Mouse (Mus musculus): ENCODE results near the gene Tmem151b. TPM values are rescaled to one million over a fixed set of nuclear protein-coding genes. Genes with fewer than 3 reads are reported as not detected.

The Tmem151b gene
- polyA plus RNA-seq, 1 experiment from 2014 or later = 4.7 TPM

DNA sequence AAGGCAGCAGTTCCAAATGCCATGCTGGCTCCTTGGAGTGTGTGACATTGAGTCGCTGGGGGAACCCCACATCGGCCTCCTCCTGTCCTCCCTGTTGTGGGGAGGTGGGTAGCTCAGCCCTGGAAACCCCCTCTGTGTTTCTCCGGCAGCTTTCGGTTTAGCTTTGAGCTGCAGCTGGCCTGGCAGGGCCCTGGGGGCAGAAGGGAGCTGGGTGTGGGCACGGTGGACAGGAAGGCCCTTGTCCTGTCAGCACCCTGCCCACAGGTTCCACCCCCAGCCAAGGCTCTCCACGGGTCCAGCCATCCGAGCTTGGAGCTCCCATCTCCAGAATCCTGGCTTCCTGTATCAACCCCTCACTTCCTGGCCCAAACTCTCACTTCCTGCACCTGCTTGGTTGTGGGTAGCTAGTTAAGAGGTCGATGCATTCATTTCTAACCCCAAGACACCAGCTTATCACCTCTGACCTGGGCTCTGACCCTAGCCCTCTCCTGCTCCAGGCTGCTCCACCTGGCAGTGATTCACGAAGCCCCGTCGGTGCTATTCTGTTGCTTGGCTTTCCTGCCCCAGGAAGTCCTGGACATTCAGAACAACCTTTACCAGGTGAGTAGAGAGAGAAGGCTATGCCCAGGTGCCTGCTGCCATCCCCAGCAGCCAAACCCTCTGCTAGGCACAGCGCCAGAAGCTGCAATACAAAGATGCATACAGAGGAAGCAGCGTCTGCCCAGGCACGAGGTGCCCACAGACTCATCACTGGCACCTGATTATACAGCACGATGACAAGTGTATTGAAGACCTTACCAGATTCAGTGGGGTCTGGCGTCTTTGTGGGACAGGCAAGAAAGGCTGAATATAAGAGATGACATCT, 8.8 kb upstream of the Tmem151b start:
- H3K4me3 ChIP-seq = no peak overlapping the region
- H3K9me3 ChIP-seq = no peaks in the 10 kb centered on the region
- H3K9ac ChIP-seq = no peak overlapping the region
- H3K27me3 ChIP-seq = peaks cover 10% of the 10 kb centered on the region
- H3K4me1 ChIP-seq = peaks cover 18% of the 10 kb centered on the region
- no peak for ATAC-seq (ENCODE audit: insufficient number of reproducible peaks, low FRiP score, low TSS enrichment, low read depth)
- no peak overlapping the region for H3K4me2 ChIP-seq
- no peaks in the 10 kb centered on the region for H3K36me3 ChIP-seq
- WGBS = 72% methylated on average over 16 of the region's 16 CpGs
- no peak overlapping the region for H3K27ac ChIP-seq

DNA sequence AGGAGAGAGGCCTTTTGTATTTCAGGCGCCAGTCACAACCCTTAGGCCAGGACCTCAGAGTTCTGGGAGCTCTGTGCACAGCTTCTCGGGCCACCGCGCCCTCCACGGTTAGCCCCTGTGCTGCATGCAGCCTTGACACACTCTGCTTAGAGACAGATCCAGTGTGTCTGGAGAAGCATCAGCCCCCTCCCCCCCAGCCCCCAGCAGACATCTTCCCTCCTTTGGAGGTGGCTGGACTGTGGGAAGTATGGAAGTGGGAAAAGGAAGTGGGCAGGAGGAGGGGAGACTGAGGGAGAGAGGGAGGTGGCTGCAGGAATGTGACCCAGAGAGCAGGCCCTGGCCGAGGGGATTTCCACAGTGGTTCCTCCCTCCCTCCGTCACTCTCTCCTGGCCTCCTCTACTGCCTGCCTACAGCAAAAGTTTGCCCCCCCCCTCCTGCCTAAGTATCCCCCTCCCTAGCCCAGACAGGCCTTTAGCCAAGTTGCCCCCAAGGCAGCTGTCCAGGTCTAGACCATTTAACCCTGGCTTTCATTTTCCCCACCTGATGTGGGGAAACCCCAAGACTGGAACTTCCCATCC, 7.9 kb upstream of the Tmem151b start:
- no peak overlapping the region for H3K4me3 ChIP-seq
- WGBS = 76% methylated on average over 6 of the region's 7 CpGs
- H3K9ac ChIP-seq = no peak overlapping the region

GRCm38 (mm10) chr17:45556514-45557245, 7.2 kb upstream of the Tmem151b start:
- no peak overlapping the region for H3K9ac ChIP-seq
- H3K27ac ChIP-seq = no peak overlapping the region
- ATAC-seq (ENCODE audit: insufficient number of reproducible peaks, low FRiP score, low TSS enrichment, low read depth) = no peak
- H3K4me1 ChIP-seq = peaks cover 21% of the 10 kb centered on the region
- H3K4me2 ChIP-seq = peak overlapping the region; percentile 96
- WGBS = 70% methylated on average over 3 of the region's 3 CpGs
- no peaks in the 10 kb centered on the region for H3K9me3 ChIP-seq
- peak overlapping the region; percentile 67 for H3K4me3 ChIP-seq
- peaks cover 10% of the 10 kb centered on the region for H3K27me3 ChIP-seq
- no peaks in the 10 kb centered on the region for H3K36me3 ChIP-seq

More for the DNA sequence above, 7.9 kb upstream of the Tmem151b start:
- Histone ChIP-seq H3K36me3 (no peaks in the 10 kb centered on the region), H3K9me3 (no peaks in the 10 kb centered on the region), H3K4me2 (no peak overlapping the region), H3K27me3 (peaks cover 10% of the 10 kb centered on the region), H3K4me1 (peaks cover 18% of the 10 kb centered on the region), H3K27ac (no peak overlapping the region)
- ATAC-seq (ENCODE audit: insufficient number of reproducible peaks, low FRiP score, low TSS enrichment, low read depth) = no peak

DNA sequence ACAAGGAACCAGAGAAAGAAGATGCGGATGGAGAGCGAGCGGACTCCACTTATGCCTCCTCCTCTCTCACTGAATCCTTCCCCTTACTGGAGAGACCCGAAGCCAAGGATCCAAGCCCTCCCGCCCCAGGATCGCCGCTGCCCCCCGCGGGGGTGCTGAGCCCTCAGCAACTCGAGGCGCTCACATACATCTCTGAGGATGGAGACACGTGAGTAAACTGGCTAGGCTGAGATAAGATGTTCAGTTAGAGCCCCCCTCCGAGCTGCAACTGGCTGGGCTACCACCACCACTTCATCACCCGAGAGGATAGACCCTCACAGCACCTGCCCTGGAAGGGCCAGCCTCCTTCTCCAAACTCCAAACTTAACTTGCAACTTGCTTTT, 6.6 kb upstream of the Tmem151b start:
- Histone ChIP-seq H3K9me3 (no peaks in the 10 kb centered on the region), H3K4me1 (peaks cover 21% of the 10 kb centered on the region), H3K27ac (peak overlapping the region; percentile 27; the same call in 1 of the 2 replicates), H3K4me2 (peak overlapping the region; percentile 96), H3K4me3 (peak overlapping the region; percentile 67), H3K9ac (peak overlapping the region; percentile 66), H3K27me3 (peaks cover 10% of the 10 kb centered on the region), H3K36me3 (no peaks in the 10 kb centered on the region)
- WGBS = 2% methylated on average over 14 of the region's 14 CpGs
- ATAC-seq (ENCODE audit: insufficient number of reproducible peaks, low FRiP score, low TSS enrichment, low read depth) = no peak

DNA sequence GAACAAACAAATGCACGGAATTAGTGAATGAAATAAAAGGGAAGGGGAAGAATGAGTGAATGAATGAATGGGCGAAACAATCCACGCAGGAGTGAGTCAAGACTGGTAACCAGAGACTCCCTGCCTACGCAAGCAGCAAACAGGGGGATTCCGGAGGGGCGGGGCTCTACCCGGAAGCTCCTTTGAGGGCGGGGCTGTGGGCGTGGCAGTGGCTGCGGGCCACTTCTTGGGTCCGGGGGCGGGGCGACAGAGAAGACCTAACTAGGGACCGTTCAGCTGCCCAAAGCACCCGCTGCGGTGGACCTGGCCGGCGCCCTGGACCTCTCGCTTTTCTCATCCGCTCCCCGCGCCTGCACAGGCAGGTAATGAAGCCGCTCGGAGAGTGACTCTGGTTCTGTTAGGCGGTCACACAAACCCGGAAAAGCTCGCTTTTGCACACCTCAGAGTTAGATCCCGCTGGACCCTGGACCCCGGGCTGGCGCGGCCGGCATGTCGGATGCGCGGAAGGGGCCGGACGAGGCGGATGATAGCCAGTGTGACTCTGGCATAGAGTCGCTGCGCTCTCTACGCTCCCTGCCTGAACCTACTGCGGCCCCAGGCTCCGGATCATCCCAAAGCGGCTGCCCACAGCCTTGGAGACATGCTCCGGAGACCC, 6.1 kb upstream of the Tmem151b start, which contains the start of gene Nfkbie:
Nfkbie (plus strand) TSS at position 252 of the 655 bp plus-strand sequence.
- H3K9ac ChIP-seq = peak within 1 kb of the TSS; percentile 66
- H3K4me1 ChIP-seq = peaks cover 21% of the 10 kb centered on the region
- peaks cover 10% of the 10 kb centered on the region for H3K27me3 ChIP-seq
- peak; percentile 81 for ATAC-seq (ENCODE audit: insufficient number of reproducible peaks, low FRiP score, low TSS enrichment, low read depth)
- WGBS = 0% methylated on average over 44 of the region's 45 CpGs
- H3K9me3 ChIP-seq = no peaks in the 10 kb centered on the region
- H3K4me2 ChIP-seq = peak within 1 kb of the TSS; percentile 96
- peak within 1 kb of the TSS; percentile 67 for H3K4me3 ChIP-seq
- peak within 1 kb of the TSS; percentile 27; the same call in 1 of the 2 replicates for H3K27ac ChIP-seq
- no peaks in the 10 kb centered on the region for H3K36me3 ChIP-seq

GRCm38 (mm10) chr17:45554420-45554819, 4.9 kb upstream of the Tmem151b start:
- Histone ChIP-seq H3K27me3 (peaks cover 10% of the 10 kb centered on the region), H3K9me3 (no peaks in the 10 kb centered on the region), H3K4me1 (peaks cover 29% of the 10 kb centered on the region), H3K36me3 (no peaks in the 10 kb centered on the region), H3K9ac (no peak overlapping the region), H3K4me3 (no peak overlapping the region), H3K27ac (no peak overlapping the region), H3K4me2 (no peak overlapping the region)
- WGBS = 48% methylated on average over 1 of the region's 1 CpGs
- ATAC-seq (ENCODE audit: insufficient number of reproducible peaks, low FRiP score, low TSS enrichment, low read depth) = no peak

DNA sequence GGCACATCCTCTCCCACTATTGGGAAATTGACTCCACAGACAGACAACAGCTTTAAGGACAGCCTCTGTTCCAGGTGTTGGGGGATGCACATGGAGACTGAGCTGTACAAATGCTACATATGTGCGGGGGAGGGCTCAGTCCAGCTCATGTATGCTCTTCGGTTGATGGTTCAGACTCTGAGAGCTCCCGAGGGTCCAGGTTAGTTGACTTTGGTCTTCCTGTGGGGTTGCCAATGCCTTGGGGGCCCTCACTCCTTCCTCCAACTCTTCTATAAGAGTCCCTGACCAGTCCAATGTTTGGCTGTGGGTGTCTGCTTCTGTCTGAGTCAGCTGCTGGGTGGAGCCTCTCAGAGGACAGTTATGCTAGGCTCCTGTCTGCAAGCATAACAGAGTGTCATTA, 3.6 kb upstream of the Tmem151b start:
- H3K4me2 ChIP-seq = no peak overlapping the region
- ATAC-seq (ENCODE audit: insufficient number of reproducible peaks, low FRiP score, low TSS enrichment, low read depth) = no peak
- peaks cover 18% of the 10 kb centered on the region for H3K27me3 ChIP-seq
- WGBS = 81% methylated on average over 3 of the region's 3 CpGs
- no peak overlapping the region for H3K27ac ChIP-seq
- peaks cover 35% of the 10 kb centered on the region for H3K4me1 ChIP-seq
- H3K36me3 ChIP-seq = no peaks in the 10 kb centered on the region
- no peak overlapping the region for H3K9ac ChIP-seq
- no peak overlapping the region for H3K4me3 ChIP-seq
- H3K9me3 ChIP-seq = no peaks in the 10 kb centered on the region

GRCm38 (mm10) chr17:45551816-45552451, 2.5 kb upstream of the Tmem151b start:
- Histone ChIP-seq H3K4me2 (no peak overlapping the region), H3K36me3 (0 out of 2 replicates have a peak, but pooled peaks cover under 1% of the 10 kb centered on the region), H3K4me3 (no peak overlapping the region), H3K27me3 (peaks cover 26% of the 10 kb centered on the region), H3K4me1 (peaks cover 35% of the 10 kb centered on the region), H3K27ac (no peak overlapping the region), H3K9me3 (no peaks in the 10 kb centered on the region), H3K9ac (no peak overlapping the region)
- ATAC-seq (ENCODE audit: insufficient number of reproducible peaks, low FRiP score, low TSS enrichment, low read depth) = no peak
- WGBS = 5% methylated on average over 8 of the region's 8 CpGs

DNA sequence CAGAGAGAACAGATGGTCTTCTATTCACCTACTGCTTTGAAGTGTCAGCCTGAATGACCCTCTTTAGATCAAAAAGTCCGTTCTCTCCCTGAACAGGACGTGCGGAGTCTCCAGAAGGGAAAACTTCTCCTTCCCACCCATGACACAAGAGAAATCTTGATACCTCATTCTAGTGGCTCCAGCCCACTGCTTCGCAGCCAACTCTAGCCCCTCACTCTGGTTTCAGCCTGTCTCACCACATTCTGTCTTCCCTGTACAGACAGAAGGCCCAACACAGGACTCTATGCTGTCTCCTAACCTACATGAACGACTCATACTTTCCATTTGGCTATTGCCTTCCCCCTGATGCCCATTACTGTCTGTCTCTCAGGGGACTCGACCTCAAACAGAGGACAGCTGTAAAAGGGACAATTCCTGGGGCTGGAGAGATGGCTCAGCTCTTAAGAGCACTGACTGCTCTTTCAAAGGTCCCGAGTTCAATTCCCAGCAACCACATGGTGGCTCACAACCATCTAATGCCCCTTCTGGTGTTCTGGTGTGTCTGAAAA, 1.8 kb upstream of the Tmem151b start:
- no peaks in the 10 kb centered on the region for H3K9me3 ChIP-seq
- H3K27me3 ChIP-seq = peaks cover 28% of the 10 kb centered on the region
- H3K27ac ChIP-seq = no peak overlapping the region
- H3K4me2 ChIP-seq = no peak overlapping the region
- no peak overlapping the region for H3K4me3 ChIP-seq
- H3K4me1 ChIP-seq = peaks cover 30% of the 10 kb centered on the region
- H3K9ac ChIP-seq = no peak overlapping the region
- 39% methylated on average over 7 of the region's 7 CpGs for WGBS
- no peak for ATAC-seq (ENCODE audit: insufficient number of reproducible peaks, low FRiP score, low TSS enrichment, low read depth)
- 0 out of 2 replicates have a peak, but pooled peaks cover 3% of the 10 kb centered on the region for H3K36me3 ChIP-seq

- Histone ChIP-seq H3K27me3 (peaks cover 39% of the 10 kb centered on the region), H3K4me2 (peak overlapping the region; percentile 94), H3K9me3 (no peaks in the 10 kb centered on the region), H3K4me3 (no peak overlapping the region), H3K4me1 (peaks cover 28% of the 10 kb centered on the region), H3K27ac (no peak overlapping the region), H3K9ac (no peak overlapping the region), H3K36me3 (0 out of 2 replicates have a peak, but pooled peaks cover 4% of the 10 kb centered on the region)
- ATAC-seq (ENCODE audit: insufficient number of reproducible peaks, low FRiP score, low TSS enrichment, low read depth) = no peak
- 35% methylated on average over 5 of the region's 5 CpGs for WGBS
Measured at GRCm38 (mm10) chr17:45550253-45550652, 776 bp upstream of the Tmem151b start.

Data from limb, embryonic 15.5 days (tissue).